Mouse (Mus musculus): ENCODE measurements around the gene Gm15217.

Gm15217 gene

DNA sequence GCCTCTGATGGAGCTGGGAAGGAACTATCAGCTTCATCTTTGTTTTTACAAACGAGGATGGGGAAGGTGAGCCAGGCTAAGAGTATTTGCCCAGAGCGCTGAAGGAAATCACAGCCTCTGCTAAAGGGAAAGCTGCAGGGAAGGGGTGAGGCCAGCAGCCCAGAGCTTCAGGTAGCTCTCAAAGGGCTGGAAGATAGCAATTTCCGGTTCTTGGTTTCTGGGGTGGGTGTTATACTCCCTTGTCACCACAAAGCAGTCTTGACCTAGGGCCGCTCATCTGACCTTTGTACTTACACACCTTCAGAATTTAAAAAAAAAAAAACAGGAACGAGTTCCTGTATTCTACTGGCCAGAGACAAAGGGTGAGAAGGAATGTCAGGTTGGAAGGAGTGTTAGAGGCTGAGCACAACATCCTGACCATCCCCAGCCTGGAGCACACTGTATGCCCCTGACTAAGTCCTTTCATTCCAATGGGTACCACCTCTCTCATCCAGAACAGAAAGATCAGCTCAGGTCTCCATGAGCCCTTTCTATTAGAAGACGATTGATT is 12.5 kb downstream of the Gm15217 start:
- DNase-seq (ENCODE audit: low read depth, low spot score): no peak

DNA sequence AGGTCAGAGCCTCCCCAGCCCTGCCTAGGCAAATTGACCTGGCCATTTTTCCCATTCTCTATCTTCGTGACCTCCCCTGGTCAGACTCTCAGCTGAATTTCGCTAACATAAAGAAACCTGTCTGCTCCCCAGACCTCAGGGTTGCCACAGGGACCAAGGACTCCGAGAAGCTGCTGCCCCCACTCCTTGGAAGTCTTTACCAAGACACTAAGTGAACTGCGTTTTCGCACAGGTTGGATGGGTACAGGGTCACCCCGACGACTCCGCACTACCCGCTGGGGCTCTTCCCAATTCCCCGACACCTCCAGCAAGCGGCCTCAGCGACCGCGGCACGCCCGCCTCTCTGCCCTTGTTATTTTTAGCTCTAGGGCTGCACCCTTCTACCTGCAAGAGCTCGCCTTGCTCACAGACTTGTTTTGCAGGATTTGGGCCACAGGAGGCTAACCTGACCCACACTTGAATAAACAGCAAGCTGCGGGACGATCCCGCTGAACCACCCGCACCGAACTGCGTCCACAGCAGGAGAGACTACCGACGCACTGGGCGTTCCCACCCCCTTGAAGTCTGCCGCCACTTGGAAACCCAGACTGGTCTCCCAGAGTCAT is 19.0 kb downstream of the Gm15217 start:
- DNase-seq (ENCODE audit: low read depth, low spot score): no peak

DNA sequence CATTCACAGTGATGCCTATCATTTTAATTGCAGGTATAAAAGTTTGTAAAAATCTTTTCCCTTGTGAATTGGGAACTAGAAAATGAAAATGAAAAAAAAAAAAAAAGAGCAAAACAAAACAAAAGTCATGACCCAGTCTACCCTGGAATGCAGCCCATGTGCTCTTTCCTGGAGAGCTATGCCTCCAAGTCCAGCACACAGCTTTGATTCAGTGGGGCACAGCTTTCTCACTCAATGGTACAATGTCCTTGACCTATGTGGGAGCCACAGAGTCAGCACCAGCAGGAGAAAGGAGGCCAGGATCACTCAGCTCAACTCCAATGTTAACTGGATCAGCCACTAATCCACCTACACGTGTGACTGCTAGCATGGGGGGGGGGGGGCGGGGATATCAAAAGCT is 20.7 kb downstream of the Gm15217 start:
- DNase-seq (ENCODE audit: low read depth, low spot score): no peak

GRCm38 (mm10) chr14:46408319-46408718 is 29.1 kb downstream of the Gm15217 start:
- DNase-seq (ENCODE audit: low read depth, low spot score): no peak

GRCm38 (mm10) chr14:46409016-46409415 is 29.8 kb downstream of the Gm15217 start:
- no peak for DNase-seq (ENCODE audit: low read depth, low spot score)

GRCm38 (mm10) chr14:46410557-46411120 is 31.4 kb downstream of the Gm15217 start:
- no peak for DNase-seq (ENCODE audit: low read depth, low spot score)

GRCm38 (mm10) chr14:46412497-46413000 is 33.3 kb downstream of the Gm15217 start:
- no peak for DNase-seq (ENCODE audit: low read depth, low spot score)

DNA sequence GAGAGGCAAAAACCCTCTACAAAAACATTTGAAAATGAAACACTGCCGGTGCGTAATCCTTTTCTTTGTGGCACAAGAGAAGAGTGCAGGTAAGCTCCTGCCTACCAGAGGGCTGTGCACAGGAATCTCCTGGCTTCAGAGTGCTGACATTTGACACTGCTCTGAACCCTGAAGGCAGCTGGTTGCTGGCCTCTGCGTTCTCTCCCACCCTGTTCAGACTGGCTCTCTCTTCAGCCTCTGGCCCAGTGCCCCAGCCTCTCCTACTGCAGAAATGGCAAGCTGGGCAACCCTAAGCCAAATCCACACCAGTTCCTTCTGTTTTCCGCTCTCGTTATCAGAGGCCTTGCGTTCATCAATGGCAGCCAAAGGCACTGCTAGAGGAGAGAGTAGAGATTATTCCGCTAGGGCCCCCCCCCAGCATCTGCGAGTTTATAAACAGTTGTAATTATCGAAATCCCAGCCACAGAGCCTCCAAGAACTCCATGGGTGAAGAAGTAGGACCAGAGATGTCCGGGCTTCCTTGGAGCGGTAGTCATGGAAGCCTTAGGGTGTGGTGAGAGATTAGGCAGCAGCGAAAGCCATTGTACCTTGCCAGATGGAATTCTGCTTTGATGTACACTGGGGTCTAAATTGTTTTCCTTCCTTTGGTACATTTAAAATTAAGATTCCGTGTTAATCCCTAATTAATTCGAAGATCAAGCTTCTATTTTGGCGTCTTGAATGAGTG is 39.3 kb downstream of the Gm15217 start:
- no peak for DNase-seq (ENCODE audit: low read depth, low spot score)

DNA sequence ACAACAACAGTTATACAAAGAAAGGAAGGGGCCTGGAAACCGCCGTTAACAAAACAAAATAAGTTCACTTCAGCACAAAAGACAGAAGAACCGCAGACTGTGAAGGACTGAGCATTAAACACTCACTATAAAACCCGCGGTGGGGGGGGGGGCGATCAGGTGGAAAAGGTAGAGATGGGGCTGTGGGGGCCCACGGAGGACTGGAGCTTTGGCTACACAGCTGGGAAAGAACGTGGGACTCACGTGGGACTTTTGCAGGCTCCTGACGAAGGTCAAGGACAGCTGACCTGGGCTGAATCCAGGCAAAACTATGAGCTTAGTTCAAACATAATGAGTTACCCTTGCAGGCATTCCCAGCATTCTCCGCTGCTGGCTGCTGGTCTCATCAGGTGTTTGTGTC is 40.1 kb downstream of the Gm15217 start:
- DNase-seq (ENCODE audit: low read depth, low spot score): no peak

DNA sequence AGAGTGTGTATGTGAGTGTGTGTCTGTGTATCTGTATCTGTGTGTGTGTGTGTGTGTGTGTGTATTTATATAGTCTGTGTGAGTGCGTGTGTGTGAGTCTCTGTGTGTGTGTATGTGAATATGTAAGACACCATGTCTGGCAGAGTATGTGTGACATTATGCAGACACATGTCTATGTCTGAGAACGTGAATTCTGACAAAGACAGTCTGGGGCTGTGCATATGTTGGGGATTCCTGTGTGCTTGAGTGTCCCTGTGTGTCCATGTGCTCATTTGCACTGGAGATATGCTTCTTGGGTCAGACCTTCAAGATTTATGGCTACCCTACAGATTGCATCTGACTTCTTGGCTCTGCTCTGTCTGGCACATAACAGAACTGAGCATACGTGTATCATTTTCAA is 42.6 kb downstream of the Gm15217 start:
- DNase-seq (ENCODE audit: low read depth, low spot score): no peak

DNA sequence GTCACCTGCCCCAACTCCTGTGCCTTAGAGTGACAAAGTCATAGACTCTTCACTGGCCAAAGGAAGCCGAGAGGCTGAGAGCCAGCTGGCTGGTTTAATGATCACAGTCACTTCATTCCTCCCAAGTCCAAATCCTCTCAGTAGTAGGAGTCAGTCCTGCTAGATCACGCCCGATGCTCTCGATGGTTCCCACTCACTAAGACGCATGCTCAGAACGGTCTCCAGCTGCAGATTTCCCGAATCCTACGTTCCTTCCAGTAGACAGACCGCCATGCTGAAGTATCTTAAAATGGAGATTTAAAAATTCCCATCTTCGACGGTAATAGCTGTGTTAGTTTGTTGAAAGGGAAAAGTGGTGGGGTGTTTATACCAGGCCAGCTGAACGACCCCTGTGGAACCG is 48.0 kb downstream of the Gm15217 start:
- DNase-seq (ENCODE audit: low read depth, low spot score): no peak

DNA sequence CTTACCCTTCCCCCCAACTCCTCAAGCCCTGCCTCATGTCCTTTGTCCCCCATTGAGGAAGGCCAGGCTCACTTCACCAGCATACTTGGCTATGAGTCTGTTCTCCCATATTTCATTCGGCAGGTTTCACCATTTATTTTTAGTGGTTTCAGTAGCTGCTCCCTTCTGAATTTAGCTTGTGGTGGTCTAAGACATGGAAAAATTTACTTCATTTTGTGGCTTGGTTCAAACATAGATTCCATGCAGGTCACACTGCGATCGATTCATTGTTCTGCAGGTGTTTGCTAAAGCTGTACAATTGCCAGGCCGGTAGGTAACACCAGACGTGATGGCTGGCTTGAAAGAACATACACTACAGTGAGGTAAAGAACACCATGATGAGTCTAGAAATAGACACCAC is 51.0 kb downstream of the Gm15217 start:
- no peak for DNase-seq (ENCODE audit: low read depth, low spot score)

Measured in skeletal muscle tissue, adult 2 months (tissue).